Mouse (Mus musculus): ENCODE measurements around the gene Barx2. TPM values are rescaled to one million over a fixed set of nuclear protein-coding genes. Genes with fewer than 3 reads are reported as not detected.
A peak's percentile ranks its signal among the peaks of the same experiment; 100 is the strongest.

Barx2 gene
- polyA plus RNA-seq, 1 experiment = not detected

DNA sequence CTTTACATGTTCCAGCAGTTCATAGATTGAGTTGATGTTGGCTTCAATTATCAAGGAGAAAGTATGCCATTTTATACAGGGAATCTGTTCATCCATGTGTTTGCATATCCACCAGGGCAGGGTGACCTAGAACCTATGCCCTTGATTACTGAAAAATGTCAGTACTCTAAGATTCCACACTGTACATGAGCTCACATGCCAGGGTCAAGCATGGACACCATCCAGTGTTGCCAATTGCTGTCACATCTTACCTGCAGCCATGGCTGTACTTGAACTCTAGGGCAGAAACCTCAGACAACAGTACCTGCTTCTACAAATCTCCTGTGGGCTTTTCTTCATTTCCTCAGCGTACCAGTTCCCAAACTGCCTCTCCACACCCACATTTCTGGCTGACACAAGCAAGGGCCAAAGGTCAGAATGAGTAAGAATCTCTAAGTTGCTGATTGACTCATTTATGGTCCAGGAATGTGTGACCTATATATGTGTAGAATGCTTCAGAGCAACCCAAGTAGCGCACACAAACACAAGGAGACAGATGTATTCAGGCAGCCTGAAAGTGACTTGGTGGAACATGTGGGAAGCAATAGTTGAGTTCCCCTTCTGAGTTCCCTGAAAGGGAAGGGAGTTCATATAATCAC, 44.3 kb downstream of the Barx2 start:
- 92% methylated on average over 2 of the region's 2 CpGs for WGBS
- H3K4me1 ChIP-seq (ENCODE audit: control insufficient read depth, insufficient read depth, low read length) = no peaks in the 10 kb centered on the region

DNA sequence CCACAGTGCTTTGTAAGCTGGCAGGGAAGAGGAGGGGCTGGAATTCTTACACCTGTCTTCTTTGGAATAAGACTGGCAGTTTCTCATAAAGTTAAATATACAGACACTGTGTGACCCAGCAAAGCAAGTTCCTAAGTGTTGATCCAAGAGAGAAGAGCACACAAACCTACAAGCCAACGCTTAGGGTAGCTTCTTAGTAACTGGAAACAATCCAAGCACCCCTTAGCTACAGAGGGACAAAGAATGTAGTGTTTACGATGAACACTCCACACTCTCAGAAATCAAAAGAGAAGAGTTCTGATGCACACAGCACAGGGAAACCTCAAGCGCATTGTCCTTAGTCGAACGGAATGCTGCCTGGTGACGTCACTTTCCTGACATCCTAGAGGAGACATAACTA, 49.4 kb downstream of the Barx2 start:
- Histone ChIP-seq H3K4me1 (ENCODE audit: control insufficient read depth, insufficient read depth, low read length) (peaks cover under 1% of the 10 kb centered on the region; the same call in 1 of the 2 replicates), H3K27ac (ENCODE audit: insufficient read depth, low read depth, low read length) (no peak overlapping the region), H3K4me3 (ENCODE audit: insufficient read depth, low read depth, low read length) (no peak overlapping the region)
- TF ChIP-seq CTCF (IDR thresholded peaks at IDR 0.05; ENCODE audit: insufficient read depth, low read depth, low read length) (no peak), POLR2A (IDR thresholded peaks at IDR 0.05; ENCODE audit: insufficient read depth, low read depth, low read length) (no peak)
- WGBS = 66% methylated on average over 6 of the region's 6 CpGs

More for the DNA sequence above, 44.3 kb downstream of the Barx2 start:
- no peak for TF ChIP-seq CTCF (IDR thresholded peaks at IDR 0.05; ENCODE audit: insufficient read depth, low read depth, low read length)
- TF ChIP-seq POLR2A (IDR thresholded peaks at IDR 0.05; ENCODE audit: insufficient read depth, low read depth, low read length) = no peak
- Histone ChIP-seq H3K27ac (ENCODE audit: insufficient read depth, low read depth, low read length) (no peak overlapping the region), H3K4me3 (ENCODE audit: insufficient read depth, low read depth, low read length) (no peak overlapping the region)

DNA sequence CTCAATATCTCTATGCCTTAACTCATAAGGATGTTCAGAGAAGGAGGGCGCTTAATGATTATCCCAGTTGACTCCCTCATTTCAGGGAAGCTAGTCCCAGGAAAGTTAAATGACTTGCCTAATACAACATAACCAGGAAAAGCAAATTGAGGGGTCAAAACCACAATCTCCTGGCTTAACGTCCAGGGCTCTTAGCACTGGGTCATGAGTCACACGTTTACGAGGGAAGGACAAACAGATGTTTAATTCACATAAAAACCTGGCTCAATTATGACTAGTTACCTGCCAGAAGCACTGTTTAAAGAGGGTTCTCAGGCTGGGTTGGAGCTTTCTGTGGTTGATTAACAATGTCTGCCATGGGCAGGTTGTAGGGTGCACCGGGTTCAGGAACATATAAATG, 53.8 kb downstream of the Barx2 start:
- 92% methylated on average over 5 of the region's 5 CpGs for WGBS
- H3K4me3 ChIP-seq (ENCODE audit: insufficient read depth, low read depth, low read length) = no peak overlapping the region
- no peak for TF ChIP-seq POLR2A (IDR thresholded peaks at IDR 0.05; ENCODE audit: insufficient read depth, low read depth, low read length)
- TF ChIP-seq CTCF (IDR thresholded peaks at IDR 0.05; ENCODE audit: insufficient read depth, low read depth, low read length) = no peak

DNA sequence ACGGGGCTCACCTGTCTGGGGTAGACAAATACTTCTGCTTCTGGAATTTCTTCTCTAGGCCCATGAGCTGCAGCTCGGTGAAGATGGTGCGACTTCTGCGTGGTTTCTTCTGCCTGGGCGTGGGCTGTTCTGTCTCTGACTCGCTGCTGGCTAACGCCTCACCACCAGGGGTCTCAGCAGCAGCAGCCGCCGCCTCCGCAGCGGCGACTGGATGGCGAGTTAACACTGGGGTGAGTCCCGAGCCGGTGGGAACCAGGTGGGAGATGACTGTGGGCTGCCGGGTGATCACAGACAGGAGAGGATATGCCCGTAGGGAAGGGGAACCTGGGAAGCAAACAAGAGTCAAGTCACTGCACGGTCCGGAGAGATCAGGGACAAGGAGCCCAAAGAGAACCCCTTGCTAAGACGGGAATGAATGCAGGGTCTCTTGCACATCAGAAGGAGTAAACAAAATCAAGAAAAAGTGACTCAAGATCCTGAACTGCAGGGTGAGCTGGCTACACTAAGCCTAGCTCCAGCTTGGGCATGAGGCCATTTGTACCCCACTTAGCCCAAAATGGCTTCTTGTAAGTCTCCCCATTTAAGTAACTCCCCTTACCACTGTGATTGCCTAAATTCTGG, 54.4 kb downstream of the Barx2 start:
- Histone ChIP-seq H3K4me1 (ENCODE audit: control insufficient read depth, insufficient read depth, low read length) (peaks cover 14% of the 10 kb centered on the region), H3K4me3 (ENCODE audit: insufficient read depth, low read depth, low read length) (peak overlapping the region; percentile 26), H3K27ac (ENCODE audit: insufficient read depth, low read depth, low read length) (no peak overlapping the region)
- peak; percentile 17; the same call in 1 of the 2 replicates for TF ChIP-seq CTCF (IDR thresholded peaks at IDR 0.05; ENCODE audit: insufficient read depth, low read depth, low read length)
- TF ChIP-seq POLR2A (IDR thresholded peaks at IDR 0.05; ENCODE audit: insufficient read depth, low read depth, low read length) = no peak
- 12% methylated on average over 20 of the region's 20 CpGs for WGBS

More for the DNA sequence above, 53.8 kb downstream of the Barx2 start:
- H3K4me1 ChIP-seq (ENCODE audit: control insufficient read depth, insufficient read depth, low read length) = peaks cover 14% of the 10 kb centered on the region
- no peak overlapping the region for H3K27ac ChIP-seq (ENCODE audit: insufficient read depth, low read depth, low read length)

DNA sequence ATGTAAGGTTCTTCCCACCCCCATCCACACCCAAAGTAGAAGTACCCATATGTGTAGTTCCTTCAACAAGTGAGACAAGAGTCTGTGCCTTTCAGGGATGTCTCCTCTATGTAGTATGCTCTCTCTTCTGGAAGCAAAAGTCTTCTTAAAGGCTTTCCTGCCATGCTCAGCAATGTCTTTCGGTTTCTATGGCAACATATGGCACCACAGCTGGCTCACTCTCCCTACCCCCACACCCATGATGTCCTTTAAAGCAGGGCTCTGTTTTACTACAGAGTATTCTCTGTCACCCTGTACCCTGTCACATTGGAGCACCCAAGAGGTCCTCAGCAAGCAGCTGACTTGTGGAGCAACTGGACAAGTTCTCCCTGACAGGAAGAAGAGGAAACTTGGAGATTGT, 55.8 kb downstream of the Barx2 start:
- H3K4me1 ChIP-seq (ENCODE audit: control insufficient read depth, insufficient read depth, low read length) = peaks cover 14% of the 10 kb centered on the region
- TF ChIP-seq CTCF (IDR thresholded peaks at IDR 0.05; ENCODE audit: insufficient read depth, low read depth, low read length) = no peak
- TF ChIP-seq POLR2A (IDR thresholded peaks at IDR 0.05; ENCODE audit: insufficient read depth, low read depth, low read length) = no peak
- no peak overlapping the region for H3K4me3 ChIP-seq (ENCODE audit: insufficient read depth, low read depth, low read length)
- 59% methylated on average over 1 of the region's 1 CpGs for WGBS
- H3K27ac ChIP-seq (ENCODE audit: insufficient read depth, low read depth, low read length) = no peak overlapping the region

DNA sequence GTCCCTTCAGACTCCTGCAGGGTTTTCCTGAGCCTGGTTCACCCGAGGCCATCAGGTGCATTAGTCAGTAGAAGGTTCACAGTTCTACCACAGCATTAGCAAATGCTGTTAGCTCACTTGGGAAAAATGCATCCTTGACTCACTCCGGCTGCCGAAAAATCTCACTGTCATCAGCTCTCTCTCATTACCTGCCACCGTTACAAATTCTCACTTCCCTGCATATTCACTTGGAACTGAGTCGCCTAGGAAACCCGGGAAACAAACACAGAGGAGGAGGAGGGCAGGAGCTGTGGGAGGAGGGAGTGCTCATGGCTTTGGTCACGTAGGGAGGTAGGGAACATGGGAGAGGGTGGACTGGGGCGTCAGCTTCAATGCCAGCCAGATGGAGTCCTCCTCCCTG, 56.8 kb downstream of the Barx2 start:
- Histone ChIP-seq H3K4me3 (ENCODE audit: insufficient read depth, low read depth, low read length) (no peak overlapping the region), H3K4me1 (ENCODE audit: control insufficient read depth, insufficient read depth, low read length) (peaks cover 14% of the 10 kb centered on the region), H3K27ac (ENCODE audit: insufficient read depth, low read depth, low read length) (no peak overlapping the region)
- 38% methylated on average over 8 of the region's 8 CpGs for WGBS
- no peak for TF ChIP-seq POLR2A (IDR thresholded peaks at IDR 0.05; ENCODE audit: insufficient read depth, low read depth, low read length)
- TF ChIP-seq CTCF (IDR thresholded peaks at IDR 0.05; ENCODE audit: insufficient read depth, low read depth, low read length) = no peak

DNA sequence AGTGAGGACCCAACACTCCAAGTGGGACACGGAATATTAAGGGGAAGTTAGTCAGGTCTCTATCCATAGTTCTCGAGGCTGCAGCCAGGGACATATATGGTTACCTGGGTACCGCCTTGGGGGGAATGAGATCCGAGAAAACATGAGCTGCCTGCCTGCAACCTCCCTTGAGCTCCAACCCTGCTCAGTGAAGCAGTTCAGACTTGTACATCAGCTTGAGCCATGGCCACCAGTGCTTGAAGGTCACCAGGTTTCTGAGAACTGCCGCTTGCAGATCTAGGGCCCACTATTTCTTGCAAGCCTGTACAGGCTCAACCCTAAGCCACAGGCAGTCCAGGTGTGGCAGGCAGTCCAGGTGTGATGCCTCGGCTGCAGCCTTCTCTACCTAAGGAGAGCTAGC, 57.6 kb downstream of the Barx2 start:
- no peak overlapping the region for H3K4me3 ChIP-seq (ENCODE audit: insufficient read depth, low read depth, low read length)
- H3K27ac ChIP-seq (ENCODE audit: insufficient read depth, low read depth, low read length) = no peak overlapping the region
- peaks cover 14% of the 10 kb centered on the region for H3K4me1 ChIP-seq (ENCODE audit: control insufficient read depth, insufficient read depth, low read length)
- TF ChIP-seq POLR2A (IDR thresholded peaks at IDR 0.05; ENCODE audit: insufficient read depth, low read depth, low read length) = no peak
- 93% methylated on average over 6 of the region's 6 CpGs for WGBS

DNA sequence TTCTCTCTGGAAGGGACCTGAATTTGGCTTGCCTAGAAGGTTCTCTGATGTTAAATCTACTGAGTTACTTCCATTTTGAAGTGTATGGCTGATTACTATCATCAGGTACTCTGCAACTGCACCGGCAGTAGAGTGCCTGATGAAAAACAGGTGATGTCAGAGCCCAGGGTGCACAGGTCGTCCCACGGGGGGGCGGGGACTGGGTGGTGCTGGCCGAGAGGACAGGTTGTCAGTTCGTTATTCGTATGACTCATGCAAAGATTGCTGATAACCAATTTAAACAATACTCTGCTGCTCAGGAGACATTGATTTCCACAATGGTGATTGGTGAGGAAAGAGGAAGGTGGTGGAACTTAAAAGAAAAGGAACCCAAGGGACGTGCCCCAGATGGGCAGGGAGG, 61.6 kb downstream of the Barx2 start:
- no peak overlapping the region for H3K4me3 ChIP-seq (ENCODE audit: insufficient read depth, low read depth, low read length)
- H3K27ac ChIP-seq (ENCODE audit: insufficient read depth, low read depth, low read length) = no peak overlapping the region
- H3K4me1 ChIP-seq (ENCODE audit: control insufficient read depth, insufficient read depth, low read length) = peaks cover 3% of the 10 kb centered on the region
- 85% methylated on average over 8 of the region's 8 CpGs for WGBS
- no peak for TF ChIP-seq CTCF (IDR thresholded peaks at IDR 0.05; ENCODE audit: insufficient read depth, low read depth, low read length)
- no peak for TF ChIP-seq POLR2A (IDR thresholded peaks at IDR 0.05; ENCODE audit: insufficient read depth, low read depth, low read length)

DNA sequence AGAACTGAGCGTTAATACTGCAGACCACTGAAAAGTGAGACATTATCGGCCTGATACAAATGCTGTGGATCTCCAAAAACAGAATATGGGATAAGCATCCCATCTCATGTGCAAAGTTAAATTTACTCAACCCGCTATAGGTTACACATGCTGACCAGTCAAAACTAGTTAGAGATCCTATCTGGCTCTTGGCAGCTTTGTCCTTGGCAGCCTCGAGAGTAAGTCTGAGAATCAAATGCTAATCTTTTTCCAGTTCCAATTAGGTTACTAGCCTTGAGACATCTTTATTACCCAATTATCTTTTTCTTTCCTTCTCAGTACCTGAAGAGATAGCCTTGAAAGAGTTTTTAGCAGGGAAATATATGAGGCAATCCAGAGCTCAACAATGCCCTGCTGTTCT, 62.6 kb downstream of the Barx2 start:
- Histone ChIP-seq H3K4me3 (ENCODE audit: insufficient read depth, low read depth, low read length) (no peak overlapping the region), H3K4me1 (ENCODE audit: control insufficient read depth, insufficient read depth, low read length) (no peaks in the 10 kb centered on the region), H3K27ac (ENCODE audit: insufficient read depth, low read depth, low read length) (no peak overlapping the region)
- WGBS = 94% methylated on average over 4 of the region's 4 CpGs
- TF ChIP-seq POLR2A (IDR thresholded peaks at IDR 0.05; ENCODE audit: insufficient read depth, low read depth, low read length) = no peak
- no peak for TF ChIP-seq CTCF (IDR thresholded peaks at IDR 0.05; ENCODE audit: insufficient read depth, low read depth, low read length)

Measured in olfactory bulb, adult 2 months (tissue).